Comparison of ENCODE assay signal across 13 mouse cellular contexts in genomic region chr13:59341871-59342270, GRCm38 (mm10).
DNase-seq lines count a peak whose midpoint lies in the region; ATAC-seq and TF ChIP-seq lines count a peak whose summit lies in the region.
"Had no signal": no experiment of that assay in that cellular context is flagged by ENCODE, and none has a peak within 500 bp of the region (broad histone marks: within the 10 kb centered on the region; RNA-seq: fewer than 3 reads in every experiment).

No protein-coding gene starts in this region.

- no peak overlapping the region for H3K4me2 ChIP-seq in limb, embryonic 14.5 days (replicated peaks; ENCODE audit: low read depth, low read length, severe bottlenecking)

- no peaks in the 10 kb centered on the region for H3K27me3 ChIP-seq in limb, embryonic 14.5 days (ENCODE audit: control insufficient read depth, insufficient read depth, low read length)
- H3K27me3 ChIP-seq in limb, embryonic 10.5 days (ENCODE audit: low read depth, poor library complexity, severe bottlenecking), result no peaks in the 10 kb centered on the region

- no peaks in the 10 kb centered on the region for H3K36me3 ChIP-seq in limb, embryonic 14.5 days (ENCODE audit: control insufficient read depth, insufficient read depth, low read length)
- no peaks in the 10 kb centered on the region for H3K36me3 ChIP-seq in limb, embryonic 10.5 days

- intact Hi-C loops in gastrocnemius, postnatal 14 days (cut with DNase I; ENCODE audit: low total_unique reads), result no loop called here

- H3K27ac ChIP-seq in limb, embryonic 14.5 days (replicated peaks; ENCODE audit: low read depth, low read length), result no peak overlapping the region
- no peak overlapping the region for H3K27ac ChIP-seq in limb, embryonic 10.5 days
- H3K27ac ChIP-seq: macrophage had no signal

- H3K9me3 ChIP-seq in limb, embryonic 14.5 days (ENCODE audit: control insufficient read depth, low read length), result no peaks in the 10 kb centered on the region
- no peaks in the 10 kb centered on the region; the same call in 1 of the 2 replicates for H3K9me3 ChIP-seq in limb, embryonic 10.5 days (replicated peaks)

- no peak overlapping the region for H3K9ac ChIP-seq in limb, embryonic 14.5 days (ENCODE audit: low read depth, low read length, severe bottlenecking)

- no peaks in the 10 kb centered on the region for H3K4me1 ChIP-seq in limb, embryonic 14.5 days (ENCODE audit: control insufficient read depth, insufficient read depth, low read length)
- peaks cover 23% of the 10 kb centered on the region for H3K4me1 ChIP-seq in limb, embryonic 10.5 days

- WGBS in limb, embryonic 14.5 days, result 74% methylated on average over 13 of the region's 13 CpGs
- 84% methylated on average over 13 of the region's 13 CpGs for WGBS in limb, embryonic 10.5 days

- no peak for ATAC-seq in limb, embryonic 14.5 days (ENCODE audit: low FRiP score, low read depth)
- no peak for ATAC-seq in megakaryocyte, adult 5-6 weeks (ENCODE audit: poor library complexity, severe bottlenecking)
- ATAC-seq: activated CD4-positive, CD25-positive, alpha-beta regulatory T cell, adult 4 months had no signal

- DNase-seq in adrenal gland, adult 2 months, result peak; percentile 24
- no peak for DNase-seq in adrenal gland, postnatal 4 days (ENCODE audit: low spot score in 2 of 2)
- DNase-seq in limb, embryonic 14.5 days (ENCODE audit: low spot score), result peak; percentile 36
- DNase-seq in limb, embryonic 10.5 days (ENCODE audit: low spot score), result no peak
- DNase-seq in gastrocnemius, postnatal 14 days, result peak; percentile 75
- peak; percentile 44 for DNase-seq in ovary, postnatal 10 days (ENCODE audit: low spot score)
- DNase-seq in right cerebral cortex, postnatal 10 days (ENCODE audit: low spot score in 2 of 2), result no peak
- DNase-seq: cerebellum, adult 11-12 months; kidney, adult 11 months; liver had no signal

- TF ChIP-seq POLR2A in limb, embryonic 14.5 days (IDR thresholded peaks at IDR 0.05; ENCODE audit: borderline replicate concordance, extremely low read depth, insufficient read depth, insufficient read length), result no peak

- no peak overlapping the region for H3K4me3 ChIP-seq in limb, embryonic 14.5 days (replicated peaks; ENCODE audit: low read length)
- no peak overlapping the region for H3K4me3 ChIP-seq in limb, embryonic 10.5 days

Comparison
In these comparisons a context has a peak if more than half of its experiments do, and no peak if none do; other contexts are left out.
1. DNase-seq: peak in adrenal gland, adult 2 months (single experiment), limb, embryonic 14.5 days (single experiment), gastrocnemius, postnatal 14 days (single experiment) and ovary, postnatal 10 days (single experiment); none in adrenal gland, postnatal 4 days (0 of 2), limb, embryonic 10.5 days (single experiment) and right cerebral cortex, postnatal 10 days (0 of 2).